Mouse (Mus musculus) heart, postnatal 0 days (tissue): Measurements from ENCODE around the gene Raf1.

ENCODE experiments used
- CTCF ChIP-seq: IDR thresholded peaks from 2 replicates; pipeline ENCODE4 v1.5.1; 2016; ENCODE audit warnings: antibody characterized with exemption, control low read depth, low read depth
- EP300 ChIP-seq: IDR thresholded peaks from 2 replicates; pipeline ENCODE4 v1.6.1; 2016; ENCODE audit warnings: antibody characterized with exemption, low read depth

DNA sequence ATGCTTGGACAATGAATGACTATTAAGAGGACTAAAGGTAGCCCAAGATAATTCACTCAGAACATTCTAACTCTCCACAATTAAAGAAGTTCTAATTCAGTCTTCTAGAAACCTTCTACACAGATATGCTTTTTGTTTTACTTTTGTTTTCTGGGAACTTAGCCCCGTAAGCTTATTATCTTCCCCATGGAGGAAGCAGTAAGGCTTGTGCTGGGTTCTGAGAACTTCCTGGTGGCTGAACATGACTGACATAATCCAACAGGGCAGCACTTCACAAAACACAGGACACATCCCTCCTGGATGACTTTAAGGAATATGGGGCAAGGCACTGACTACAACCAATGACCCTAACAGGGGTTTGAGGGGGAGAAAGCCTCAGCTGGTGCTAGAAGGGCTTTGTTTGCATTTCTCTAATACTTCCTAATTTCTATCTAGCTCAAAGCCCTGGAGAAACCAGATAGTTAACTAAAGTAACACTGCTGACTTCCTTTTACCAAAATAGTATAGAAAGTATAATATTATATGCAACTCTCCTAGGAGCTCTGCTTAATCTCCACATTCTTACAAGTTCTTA is 26.6 kb downstream of the Raf1 start:
- TF ChIP-seq CTCF, result no peak
- no peak for TF ChIP-seq EP300
